Mouse (Mus musculus): Measurements from ENCODE around the gene Nox1. TPM values are rescaled to one million over a fixed set of nuclear protein-coding genes. Genes with fewer than 3 reads are reported as not detected.

Nox1 gene
- polyA plus RNA-seq, 1 experiment from 2014 or later = 0.11 TPM

DNA sequence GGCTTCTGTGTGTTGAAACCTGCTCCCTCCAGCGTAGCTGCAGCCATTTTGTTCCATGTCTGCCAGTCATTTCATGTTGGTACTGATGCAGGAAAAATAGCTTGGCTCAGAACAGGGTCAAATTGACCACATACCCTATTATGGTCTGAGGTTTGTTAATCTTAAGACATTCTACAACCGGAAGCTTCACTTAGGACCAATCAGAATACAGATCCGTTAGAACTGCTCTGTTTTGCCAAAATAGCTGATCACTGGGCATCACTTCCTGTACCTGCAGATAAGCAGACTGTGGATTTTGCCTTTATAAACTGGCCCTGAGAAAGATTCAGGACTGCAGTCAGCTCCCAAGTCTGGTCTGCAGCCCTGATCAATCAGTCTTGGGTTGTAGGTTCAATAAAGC is 93.2 kb downstream of the Nox1 start:
- WGBS = 76% methylated on average over 3 of the region's 3 CpGs
- no peak overlapping the region for H3K9ac ChIP-seq
- peaks cover 45% of the 10 kb centered on the region for H3K27me3 ChIP-seq
- H3K4me2 ChIP-seq = no peak overlapping the region
- H3K27ac ChIP-seq = no peak overlapping the region
- H3K4me1 ChIP-seq = no peaks in the 10 kb centered on the region
- no peaks in the 10 kb centered on the region for H3K9me3 ChIP-seq
- no peak overlapping the region for H3K4me3 ChIP-seq
- no peak for ATAC-seq (ENCODE audit: insufficient number of reproducible peaks, insufficient read depth, low FRiP score, low TSS enrichment, low read depth)
- H3K36me3 ChIP-seq = no peaks in the 10 kb centered on the region

DNA sequence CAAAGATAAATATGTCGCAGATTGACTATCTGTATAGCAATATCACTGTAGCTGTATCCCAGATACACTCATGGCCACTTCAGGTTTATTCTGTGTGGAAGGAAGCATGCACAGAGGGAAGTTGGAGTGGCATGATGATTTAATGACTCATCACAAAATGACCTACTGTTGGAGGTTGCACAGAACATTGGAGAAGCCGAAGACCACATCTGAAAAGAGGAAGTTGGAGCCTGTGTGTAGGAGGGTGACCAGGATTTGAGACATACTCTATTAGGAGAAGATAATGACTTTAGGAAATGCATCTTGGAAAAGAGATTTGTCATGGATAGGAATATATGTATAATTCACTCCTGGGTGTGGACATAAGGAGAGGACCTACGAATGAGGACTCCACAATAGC is 105.3 kb downstream of the Nox1 start:
- H3K4me1 ChIP-seq = no peaks in the 10 kb centered on the region
- WGBS = 73% methylated on average over 3 of the region's 3 CpGs
- no peak overlapping the region for H3K9ac ChIP-seq
- H3K36me3 ChIP-seq = no peaks in the 10 kb centered on the region
- no peak overlapping the region for H3K4me2 ChIP-seq
- H3K9me3 ChIP-seq = no peaks in the 10 kb centered on the region
- peaks cover 30% of the 10 kb centered on the region for H3K27me3 ChIP-seq
- no peak overlapping the region for H3K4me3 ChIP-seq
- ATAC-seq (ENCODE audit: insufficient number of reproducible peaks, insufficient read depth, low FRiP score, low TSS enrichment, low read depth) = no peak
- no peak overlapping the region for H3K27ac ChIP-seq

DNA sequence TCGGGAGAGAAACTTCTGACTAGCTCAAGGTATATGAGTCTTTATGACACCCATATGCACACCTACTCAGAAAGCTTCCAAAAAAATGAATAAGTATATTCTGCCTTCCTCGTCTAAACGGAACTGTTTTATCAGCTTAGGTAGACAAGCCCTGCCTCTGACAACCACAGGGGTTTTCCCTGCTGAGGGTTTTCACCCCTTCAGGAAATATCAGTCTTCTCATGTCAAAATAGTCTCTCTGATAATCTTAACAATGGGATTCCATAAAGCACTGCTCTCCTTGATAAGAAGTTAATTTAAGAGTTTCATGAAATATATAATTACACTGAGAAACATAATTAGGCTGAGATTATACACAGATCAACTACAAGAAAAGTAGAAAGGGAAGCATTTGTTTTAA is 110.0 kb downstream of the Nox1 start:
- peaks cover 15% of the 10 kb centered on the region for H3K27me3 ChIP-seq
- no peaks in the 10 kb centered on the region for H3K36me3 ChIP-seq
- H3K9ac ChIP-seq = no peak overlapping the region
- H3K4me1 ChIP-seq = no peaks in the 10 kb centered on the region
- no peaks in the 10 kb centered on the region for H3K9me3 ChIP-seq
- no peak overlapping the region for H3K4me3 ChIP-seq
- H3K4me2 ChIP-seq = no peak overlapping the region
- no peak for ATAC-seq (ENCODE audit: insufficient number of reproducible peaks, insufficient read depth, low FRiP score, low TSS enrichment, low read depth)
- WGBS = 75% methylated on average over 3 of the region's 3 CpGs
- no peak overlapping the region for H3K27ac ChIP-seq

DNA sequence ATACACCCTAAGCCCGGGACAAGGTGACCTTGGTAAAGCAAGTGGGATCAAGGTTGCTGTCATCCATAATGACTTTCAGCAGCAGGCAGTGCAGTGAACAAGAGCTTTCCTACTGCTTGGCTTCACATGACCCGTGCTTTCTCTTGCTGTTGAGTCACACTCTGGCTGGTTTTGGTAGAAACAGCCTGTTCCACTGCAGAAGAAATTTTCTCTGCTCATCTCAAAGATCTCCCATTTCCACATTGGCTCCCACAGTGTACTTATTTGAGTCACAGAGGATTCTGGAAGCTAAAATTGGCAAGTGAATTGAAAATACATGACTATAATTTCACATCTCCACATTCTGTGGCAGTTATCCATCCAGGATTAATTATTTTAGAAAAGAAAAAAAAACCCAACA is 119.1 kb downstream of the Nox1 start:
- WGBS = 73% methylated on average over 2 of the region's 2 CpGs
- Histone ChIP-seq H3K36me3 (no peaks in the 10 kb centered on the region), H3K4me2 (no peak overlapping the region)

DNA sequence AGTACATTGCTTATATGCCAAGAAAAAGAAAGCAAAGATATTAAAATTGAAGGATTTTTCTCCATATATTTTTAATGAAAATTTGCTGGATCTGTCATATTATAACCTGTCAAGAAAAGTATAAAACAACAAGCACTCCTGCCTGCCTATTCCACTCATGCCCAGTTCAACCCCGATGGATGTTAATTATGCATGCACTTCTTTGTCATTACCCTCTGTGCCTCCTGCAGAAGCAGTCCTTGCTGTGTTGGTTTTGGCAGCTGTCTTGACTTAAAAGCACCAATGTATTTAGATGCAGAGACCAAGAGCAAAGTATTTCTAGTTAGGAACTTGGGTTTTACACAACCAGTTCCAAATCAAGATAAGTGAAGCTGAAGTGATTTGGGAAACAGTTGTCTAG is 136.3 kb downstream of the Nox1 start:
- Histone ChIP-seq H3K27me3 (no peaks in the 10 kb centered on the region; the same call in 1 of the 2 replicates), H3K4me3 (no peak overlapping the region), H3K4me2 (no peak overlapping the region), H3K36me3 (peaks cover 25% of the 10 kb centered on the region), H3K4me1 (no peaks in the 10 kb centered on the region), H3K9ac (no peak overlapping the region), H3K27ac (no peak overlapping the region), H3K9me3 (no peaks in the 10 kb centered on the region)
- 92% methylated on average over 1 of the region's 1 CpGs for WGBS
- ATAC-seq (ENCODE audit: insufficient number of reproducible peaks, insufficient read depth, low FRiP score, low TSS enrichment, low read depth) = no peak

More for the DNA sequence above, 119.1 kb downstream of the Nox1 start:
- no peak overlapping the region for H3K4me3 ChIP-seq
- H3K4me1 ChIP-seq = no peaks in the 10 kb centered on the region
- H3K27me3 ChIP-seq = peaks cover 4% of the 10 kb centered on the region; the same call in 1 of the 2 replicates
- no peaks in the 10 kb centered on the region for H3K9me3 ChIP-seq
- ATAC-seq (ENCODE audit: insufficient number of reproducible peaks, insufficient read depth, low FRiP score, low TSS enrichment, low read depth) = no peak
- H3K27ac ChIP-seq = no peak overlapping the region
- no peak overlapping the region for H3K9ac ChIP-seq

DNA sequence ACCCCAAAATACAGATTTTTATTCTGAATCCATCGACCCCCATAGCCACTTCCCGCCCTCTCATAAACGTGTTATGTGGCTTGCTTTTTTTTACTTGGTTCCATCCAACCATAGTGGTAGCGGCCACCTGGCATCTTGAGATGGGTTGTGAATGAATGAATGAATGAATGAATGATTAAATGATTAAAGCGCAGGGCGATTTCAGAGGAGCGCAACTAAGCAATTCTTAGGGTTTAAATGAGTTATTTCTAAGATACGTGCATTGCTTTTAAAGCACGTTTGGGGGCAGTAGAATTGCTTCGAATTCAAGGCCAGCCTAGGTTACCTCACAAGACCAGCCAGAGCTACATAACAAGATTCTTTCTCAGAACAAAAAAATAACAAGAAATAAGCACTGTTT is 162.0 kb downstream of the Nox1 start:
- peaks cover 9% of the 10 kb centered on the region for H3K27me3 ChIP-seq
- H3K4me1 ChIP-seq = peaks cover 6% of the 10 kb centered on the region; the same call in 1 of the 2 replicates
- peak overlapping the region; percentile 55 for H3K4me2 ChIP-seq
- peak overlapping the region; percentile 87 for H3K27ac ChIP-seq
- WGBS = 22% methylated on average over 10 of the region's 10 CpGs
- H3K9me3 ChIP-seq = no peaks in the 10 kb centered on the region
- peak overlapping the region; percentile 82 for H3K9ac ChIP-seq
- H3K4me3 ChIP-seq = peak overlapping the region; percentile 57
- peaks cover 8% of the 10 kb centered on the region for H3K36me3 ChIP-seq
- no peak for ATAC-seq (ENCODE audit: insufficient number of reproducible peaks, insufficient read depth, low FRiP score, low TSS enrichment, low read depth)

DNA sequence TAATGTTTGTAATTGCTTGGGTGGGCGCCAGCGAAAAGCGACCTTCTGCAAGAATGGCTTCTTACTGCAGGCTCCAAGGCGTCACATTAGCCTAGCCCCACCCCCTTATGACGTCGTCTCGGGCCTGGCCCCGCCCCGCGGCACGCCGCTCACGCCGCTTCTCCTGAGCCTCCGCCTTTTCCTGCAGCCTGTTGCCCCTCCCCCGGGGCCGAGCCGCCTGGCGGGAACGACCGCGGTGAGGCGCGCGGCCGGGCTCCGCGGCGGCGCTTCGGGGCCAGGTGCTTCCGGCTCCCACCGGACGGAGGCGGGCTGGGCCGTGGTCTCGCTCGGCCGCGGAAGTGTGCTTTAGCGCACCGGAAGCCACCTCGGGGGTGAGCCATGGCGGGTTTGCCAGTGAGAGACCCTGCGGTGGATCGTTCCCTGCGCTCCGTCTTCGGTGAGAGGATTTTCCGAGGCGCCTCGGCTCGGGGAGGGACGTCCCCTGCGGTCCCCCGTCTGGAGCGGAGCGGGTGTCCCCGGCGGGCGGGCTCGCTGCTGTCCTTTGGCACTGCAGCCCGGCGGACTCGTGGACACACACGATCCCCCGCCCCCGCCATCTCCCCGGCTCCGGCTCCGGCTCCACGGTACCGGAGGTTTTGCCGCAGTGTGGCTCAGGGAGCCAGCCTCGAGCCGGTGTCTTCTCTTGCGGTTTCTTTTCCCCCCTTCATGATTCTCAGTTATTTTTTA is 162.6 kb downstream of the Nox1 start, which contains the start of gene Cstf2:
Gene Cstf2 (plus strand): TSS at position 201 of the 726 bp plus-strand sequence.
- peaks cover 6% of the 10 kb centered on the region; the same call in 1 of the 2 replicates for H3K4me1 ChIP-seq
- H3K4me3 ChIP-seq = peak within 1 kb of the TSS; percentile 57
- peaks cover 5% of the 10 kb centered on the region for H3K36me3 ChIP-seq
- H3K9me3 ChIP-seq = no peaks in the 10 kb centered on the region
- 22% methylated on average over 76 of the region's 77 CpGs for WGBS
- peak within 1 kb of the TSS; percentile 87 for H3K27ac ChIP-seq
- H3K27me3 ChIP-seq = peaks cover 6% of the 10 kb centered on the region
- H3K9ac ChIP-seq = peak within 1 kb of the TSS; percentile 82
- peak within 1 kb of the TSS; percentile 55 for H3K4me2 ChIP-seq
- ATAC-seq (ENCODE audit: insufficient number of reproducible peaks, insufficient read depth, low FRiP score, low TSS enrichment, low read depth) = peak; percentile 91

DNA sequence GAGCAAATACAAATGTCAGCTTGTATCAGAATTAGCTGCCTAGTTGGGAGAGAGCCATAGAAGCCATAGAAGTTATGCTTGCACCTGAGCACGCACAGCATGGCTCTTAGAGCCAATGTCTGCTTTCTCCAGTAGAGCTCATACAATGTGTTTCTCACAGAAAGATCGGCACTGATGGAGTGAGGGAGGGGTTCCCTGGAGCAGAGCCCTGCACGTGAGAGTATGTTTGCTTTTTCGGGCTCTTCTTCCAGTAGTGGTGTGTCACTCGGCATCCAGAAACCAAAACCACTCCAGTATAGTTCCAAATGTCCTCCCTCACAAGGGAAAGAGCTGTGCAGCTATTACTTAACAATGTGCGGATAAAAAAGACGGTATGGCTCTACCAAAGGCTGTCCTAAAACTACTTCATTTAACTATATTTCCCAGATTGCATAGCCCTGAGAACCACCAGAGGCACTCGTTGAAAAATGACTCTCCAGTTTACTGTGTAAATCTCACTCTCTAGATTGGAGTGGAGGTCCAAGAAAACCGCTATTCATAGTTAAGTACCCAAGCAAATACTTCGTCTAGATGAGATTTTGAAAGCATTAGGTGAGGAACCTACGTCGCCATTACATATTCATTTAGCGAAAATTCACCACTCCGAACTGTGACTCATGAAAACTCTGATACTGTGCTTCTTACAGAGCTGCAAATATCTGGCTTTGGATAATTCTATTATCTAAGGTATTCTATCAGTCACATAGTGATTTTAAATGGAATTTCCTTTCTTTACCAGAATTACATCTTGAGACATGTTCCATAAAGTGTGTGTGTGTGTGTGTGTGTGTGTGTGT is 163.5 kb downstream of the Nox1 start:
- Histone ChIP-seq H3K9me3 (no peaks in the 10 kb centered on the region), H3K4me2 (peak overlapping the region; percentile 47), H3K9ac (no peak overlapping the region), H3K27me3 (peaks cover 6% of the 10 kb centered on the region), H3K4me3 (peak overlapping the region; percentile 57), H3K27ac (no peak overlapping the region), H3K36me3 (peaks cover 4% of the 10 kb centered on the region), H3K4me1 (peaks cover 6% of the 10 kb centered on the region; the same call in 1 of the 2 replicates)
- ATAC-seq (ENCODE audit: insufficient number of reproducible peaks, insufficient read depth, low FRiP score, low TSS enrichment, low read depth) = no peak
- 76% methylated on average over 14 of the region's 14 CpGs for WGBS

DNA sequence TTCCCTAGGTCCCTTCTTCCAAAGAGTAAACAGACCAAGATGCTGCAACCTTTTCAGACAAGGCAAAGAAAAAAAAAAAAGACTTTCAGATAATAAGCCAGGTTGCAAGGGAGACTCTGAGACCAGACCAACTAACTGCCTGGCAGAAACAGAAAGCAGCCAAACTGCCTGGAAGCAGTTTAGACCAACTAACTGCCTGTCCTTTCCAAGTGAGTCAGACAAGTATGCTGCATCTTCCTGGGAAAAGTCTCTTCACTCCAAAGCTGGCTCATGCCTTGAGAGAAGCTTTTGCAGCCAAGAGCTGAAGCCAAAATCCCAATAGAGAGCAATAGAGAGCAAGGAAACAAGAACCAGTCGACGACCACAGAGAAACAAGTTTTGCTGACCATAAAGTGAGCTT is 164.9 kb downstream of the Nox1 start:
- 88% methylated on average over 2 of the region's 2 CpGs for WGBS
- H3K4me2 ChIP-seq = no peak overlapping the region
- no peak for ATAC-seq (ENCODE audit: insufficient number of reproducible peaks, insufficient read depth, low FRiP score, low TSS enrichment, low read depth)

DNA sequence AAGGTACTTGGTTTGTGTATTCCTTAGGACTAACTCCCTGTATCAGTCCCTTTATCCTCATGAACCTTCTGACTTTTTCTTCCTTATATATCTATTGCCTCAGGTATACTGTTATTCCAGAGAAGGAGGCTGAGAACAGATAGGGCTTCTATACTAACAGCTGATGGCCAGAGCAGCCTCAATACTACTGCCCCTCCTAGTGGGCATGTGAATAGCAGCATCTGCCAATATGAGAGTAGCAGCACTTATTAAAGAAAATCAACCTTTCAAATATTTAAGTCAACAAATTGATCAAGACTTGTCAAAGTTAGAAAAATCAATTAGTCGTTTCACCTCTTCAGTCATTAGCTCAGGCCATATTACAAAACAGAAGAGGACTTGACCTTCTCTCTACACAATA is 172.8 kb downstream of the Nox1 start:
- Histone ChIP-seq H3K36me3 (no peaks in the 10 kb centered on the region), H3K27me3 (no peaks in the 10 kb centered on the region; the same call in 1 of the 2 replicates), H3K9me3 (no peaks in the 10 kb centered on the region), H3K4me1 (no peaks in the 10 kb centered on the region), H3K4me2 (no peak overlapping the region), H3K27ac (no peak overlapping the region), H3K9ac (no peak overlapping the region), H3K4me3 (no peak overlapping the region)
- ATAC-seq (ENCODE audit: insufficient number of reproducible peaks, insufficient read depth, low FRiP score, low TSS enrichment, low read depth) = no peak
- 59% methylated on average over 1 of the region's 1 CpGs for WGBS

More for the DNA sequence above, 164.9 kb downstream of the Nox1 start:
- peaks cover 6% of the 10 kb centered on the region for H3K27me3 ChIP-seq
- H3K27ac ChIP-seq = no peak overlapping the region
- no peaks in the 10 kb centered on the region for H3K9me3 ChIP-seq
- H3K36me3 ChIP-seq = peaks cover 4% of the 10 kb centered on the region
- no peak overlapping the region for H3K4me3 ChIP-seq
- peaks cover 6% of the 10 kb centered on the region; the same call in 1 of the 2 replicates for H3K4me1 ChIP-seq
- no peak overlapping the region for H3K9ac ChIP-seq

All from embryonic facial prominence, embryonic 13.5 days (tissue).